Mouse (Mus musculus) thymus, postnatal 25 days (tissue): Measurements from ENCODE around the gene P3h1.

Experiments
- DNase-seq: peaks from one replicate; pipeline ENCODE4 v3.0.0; 2022

The P3h1 gene

DNA sequence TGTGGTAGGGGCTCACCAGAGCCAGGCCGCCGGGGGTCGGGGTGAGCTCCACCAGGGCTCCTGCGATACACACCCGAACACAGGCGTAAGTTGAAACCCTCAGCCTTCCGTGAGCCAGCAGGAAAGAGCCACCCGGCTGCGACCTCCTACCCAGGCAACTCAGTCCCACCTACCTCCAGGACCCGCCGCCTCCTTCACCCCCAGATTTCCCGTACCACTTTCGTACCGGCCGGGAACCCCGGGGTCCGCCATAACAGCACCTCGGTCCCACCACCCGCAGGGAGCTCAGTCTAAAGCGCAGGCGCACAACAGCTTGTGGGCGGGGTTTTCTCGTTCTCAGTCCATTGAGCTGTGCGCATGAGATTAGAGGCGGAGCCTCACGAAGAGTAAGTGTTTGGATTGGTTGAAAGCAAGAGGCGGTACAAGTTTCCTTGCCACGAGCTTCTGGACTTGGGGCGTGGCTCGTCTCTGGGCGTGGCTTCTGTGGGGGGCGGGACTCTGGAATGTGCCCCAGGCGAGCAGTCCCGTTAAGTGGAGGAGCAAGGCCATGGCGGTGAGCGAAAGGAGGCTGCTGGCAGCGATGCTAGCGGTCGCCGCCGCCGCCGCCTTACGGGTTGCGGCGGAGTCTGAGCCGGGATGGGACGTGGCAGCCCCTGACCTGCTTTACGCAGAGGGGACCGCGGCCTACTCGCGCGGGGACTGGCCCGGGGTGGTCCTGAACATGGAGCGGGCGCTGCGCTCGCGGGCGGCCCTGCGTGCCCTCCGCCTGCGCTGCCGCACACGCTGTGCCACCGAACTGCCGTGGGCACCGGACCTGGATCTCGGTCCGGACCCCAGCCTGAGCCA is at the start of gene P3h1, which contains the start of gene AU022252:
Gene P3h1 (plus strand): TSS at position 506 of the 846 bp plus-strand sequence.
Gene AU022252 (minus strand): TSS at position 303 of the 846 bp plus-strand sequence.
- DNase-seq, result peak; percentile 100

DNA sequence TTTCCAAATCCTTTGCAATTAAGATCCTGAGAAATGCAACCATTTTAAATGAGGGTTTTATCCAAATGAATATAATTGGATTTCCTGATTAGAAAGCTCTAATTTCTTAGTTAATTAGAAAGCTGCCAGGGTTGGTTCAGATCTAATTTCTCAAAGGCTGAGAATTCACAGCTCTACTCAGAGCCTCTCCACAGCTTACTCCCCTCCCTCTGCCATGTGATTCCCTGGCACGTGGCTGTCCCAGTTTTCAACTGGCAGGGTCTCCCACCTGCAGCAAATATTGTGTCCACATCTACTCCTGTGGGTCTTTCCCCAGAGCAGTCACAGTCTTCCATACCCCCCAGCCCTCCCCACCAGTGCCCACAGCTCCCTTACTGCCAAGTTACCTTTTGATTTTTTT is 49.2 kb upstream of the P3h1 start:
- DNase-seq, result no peak

DNA sequence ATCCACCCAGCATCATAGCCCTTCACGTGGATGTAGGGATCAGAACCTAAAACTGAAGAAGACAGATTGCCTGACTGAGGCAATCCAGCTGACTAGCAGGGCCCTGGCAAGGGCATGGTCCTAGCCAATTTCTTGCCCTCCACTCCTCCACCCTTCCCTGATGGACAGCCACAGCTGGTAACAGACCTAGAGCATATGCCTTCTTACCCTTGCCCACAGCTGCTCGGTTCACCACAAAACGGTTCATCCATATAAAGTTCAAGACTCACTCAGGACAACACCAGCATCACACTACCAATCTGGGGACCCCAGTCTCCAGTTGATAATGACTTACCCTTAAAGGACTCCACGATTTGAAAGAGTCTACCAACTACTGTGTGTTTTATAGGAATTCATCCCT is 46.9 kb upstream of the P3h1 start:
- DNase-seq, result no peak

DNA sequence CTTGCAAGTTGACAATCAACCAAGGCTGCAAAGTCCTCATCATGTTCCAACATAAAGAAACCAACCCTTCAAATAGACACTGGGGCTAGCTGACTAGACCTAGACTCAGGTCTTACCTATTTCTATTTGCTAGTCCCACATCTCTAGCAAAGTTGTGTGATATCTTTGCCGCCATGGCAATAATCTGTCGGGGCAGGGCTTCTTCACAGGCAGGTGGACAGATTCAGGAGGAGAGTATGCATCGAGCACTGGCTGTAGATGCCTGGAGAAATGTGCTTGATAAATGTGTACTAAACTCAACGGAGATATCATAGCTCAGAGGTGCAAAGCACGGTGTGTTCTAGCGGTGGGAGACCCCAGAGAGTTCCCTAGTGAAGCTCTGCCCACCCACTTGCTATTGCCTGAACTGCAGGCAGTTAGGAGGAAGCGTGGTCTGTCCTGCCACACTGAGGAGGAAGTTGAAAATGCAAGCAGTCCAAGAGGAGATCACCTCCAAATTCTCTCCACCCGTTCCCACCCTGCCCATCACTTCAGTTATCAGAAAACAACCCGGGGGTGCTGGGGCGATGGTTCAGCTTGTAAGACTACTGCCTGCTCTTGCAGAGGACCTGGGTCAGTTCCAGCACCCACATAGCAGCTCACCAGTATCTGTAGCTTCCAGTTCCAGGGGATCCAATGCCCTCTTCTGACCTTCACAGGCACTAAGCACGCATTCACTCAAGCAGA is 44.5 kb upstream of the P3h1 start:
- DNase-seq, result no peak

DNA sequence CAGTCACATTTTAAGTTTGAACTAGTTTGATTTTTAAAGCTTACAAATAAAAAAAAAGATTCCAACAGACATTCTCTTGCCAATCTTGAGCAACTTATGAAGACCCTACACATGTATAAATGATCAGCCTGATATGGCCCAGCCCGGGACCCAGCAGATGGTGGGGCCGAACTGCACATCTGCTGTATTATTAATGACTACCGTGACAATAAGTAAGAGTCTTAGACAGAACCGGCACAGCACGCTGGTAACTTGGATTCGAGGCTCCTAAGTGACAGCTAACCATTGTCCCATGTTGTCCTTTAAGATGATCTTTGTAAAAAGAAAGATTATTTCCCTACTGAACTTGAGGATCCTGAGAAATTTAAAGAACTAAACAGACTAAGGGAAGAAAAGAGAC is 43.3 kb upstream of the P3h1 start:
- DNase-seq, result no peak

DNA sequence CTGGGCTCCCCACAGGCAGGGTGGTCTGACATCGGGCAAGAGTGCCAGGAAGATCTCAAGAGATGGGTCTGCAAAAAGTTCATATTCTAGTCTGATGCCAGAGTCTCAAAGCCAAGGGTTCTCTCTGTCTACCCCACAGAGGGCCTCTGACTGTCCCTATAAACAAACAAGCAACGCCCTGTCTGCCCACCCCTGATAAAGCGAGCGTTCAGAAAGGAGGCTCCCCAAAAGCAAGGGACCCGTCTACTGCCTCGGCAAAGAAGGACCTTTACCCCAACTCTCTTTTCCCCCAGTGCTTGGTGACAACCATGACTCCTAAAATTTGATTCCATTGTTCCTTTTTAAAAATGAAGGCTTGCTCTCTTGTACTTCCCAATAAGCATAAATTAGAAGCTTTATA is 42.9 kb upstream of the P3h1 start, which contains the start of gene Ermap:
Gene Ermap (minus strand): TSS at position 148 of the 400 bp plus-strand sequence.
- DNase-seq, result no peak

DNA sequence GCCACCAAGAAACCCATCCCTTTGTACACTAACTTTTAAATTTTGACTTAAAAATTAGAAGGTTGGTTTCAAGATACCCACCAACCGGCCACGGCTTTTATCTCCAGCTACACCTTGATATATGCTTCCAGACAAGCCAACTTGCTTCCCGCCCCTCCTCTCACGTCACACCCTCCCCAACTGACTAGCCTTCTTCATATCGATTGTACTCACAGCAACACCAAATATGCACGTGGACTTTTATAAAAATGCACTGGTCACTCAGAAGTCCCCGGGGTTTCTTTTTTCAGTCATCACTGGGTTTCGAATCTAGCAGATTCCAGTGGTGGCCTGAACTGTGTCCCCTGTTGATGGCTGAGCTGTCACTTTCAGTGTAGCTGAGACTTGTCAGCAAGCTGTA is 42.1 kb upstream of the P3h1 start:
- DNase-seq, result no peak

DNA sequence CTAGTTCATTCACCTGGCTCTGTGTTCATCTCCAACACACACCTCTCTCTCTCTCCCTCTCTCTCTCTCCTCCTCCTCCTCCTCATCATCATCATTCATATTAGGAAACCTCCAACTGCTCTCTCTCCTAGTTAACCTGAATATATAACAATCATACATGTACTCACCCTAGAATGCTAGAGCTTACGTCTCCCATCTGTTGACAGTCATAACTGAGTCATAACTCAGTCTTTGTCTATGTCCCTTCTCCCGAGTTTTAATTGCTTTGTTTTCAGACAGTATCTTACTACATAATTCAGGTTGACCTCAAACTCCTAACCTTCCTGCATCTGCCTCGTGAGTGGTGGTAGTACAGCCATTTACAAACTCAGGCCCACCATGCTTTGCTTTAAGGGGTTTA is 41.4 kb upstream of the P3h1 start:
- DNase-seq, result no peak

DNA sequence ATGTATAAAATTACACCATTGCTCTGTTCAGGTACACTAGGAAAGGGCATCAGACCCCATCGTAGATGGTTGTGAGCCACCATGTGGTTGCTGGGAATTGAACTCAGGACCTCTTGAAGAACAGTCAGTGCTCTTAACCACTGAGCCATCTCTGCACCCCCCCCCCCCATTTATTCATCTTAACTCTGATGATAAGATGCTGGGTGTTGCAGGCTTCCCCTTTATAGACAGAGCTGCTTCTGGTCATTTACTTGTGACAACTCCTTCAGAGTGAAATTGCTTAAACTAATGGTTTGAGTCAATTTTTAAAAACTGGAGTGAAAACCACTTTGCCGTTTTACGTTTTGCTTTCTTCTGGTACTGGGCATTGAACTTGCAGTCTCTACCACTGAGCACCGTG is 40.0 kb upstream of the P3h1 start:
- DNase-seq, result no peak

DNA sequence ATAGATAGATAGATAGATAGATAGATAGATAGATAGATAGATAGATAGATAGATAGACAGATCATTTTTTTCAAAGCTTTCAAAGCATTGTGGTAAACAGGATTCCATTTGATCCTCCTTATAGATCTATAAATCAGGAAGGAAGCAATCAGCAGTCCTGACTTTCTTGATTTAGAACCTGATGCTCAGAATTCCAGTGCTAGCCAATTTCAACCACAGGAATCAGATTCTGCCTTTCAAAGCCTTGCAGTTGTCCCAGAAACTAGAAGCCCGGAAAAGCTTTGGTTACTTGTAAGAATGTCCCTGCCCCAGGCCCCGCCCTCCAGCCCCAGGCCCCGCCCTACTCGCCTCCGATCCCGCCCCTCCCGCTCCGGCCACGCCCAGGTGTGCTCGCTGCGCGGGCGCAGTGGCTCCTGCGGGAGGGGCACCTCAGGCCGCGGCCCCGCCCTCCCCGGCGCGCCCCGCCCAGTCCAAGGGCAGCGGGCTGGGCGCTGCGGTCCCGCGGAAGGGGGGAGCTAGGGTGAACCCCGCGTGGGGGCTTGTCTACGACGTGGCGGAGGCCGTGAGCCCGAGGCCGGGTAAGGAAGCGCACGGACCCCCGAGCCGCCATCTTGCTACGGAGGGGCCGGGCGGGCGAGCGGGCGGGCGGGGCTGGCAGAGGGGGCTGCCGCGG is 37.7 kb upstream of the P3h1 start, which contains the start of gene Svbp:
Gene Svbp (plus strand): TSS at position 398 of the 673 bp plus-strand sequence.
- DNase-seq, result peak; percentile 88

DNA sequence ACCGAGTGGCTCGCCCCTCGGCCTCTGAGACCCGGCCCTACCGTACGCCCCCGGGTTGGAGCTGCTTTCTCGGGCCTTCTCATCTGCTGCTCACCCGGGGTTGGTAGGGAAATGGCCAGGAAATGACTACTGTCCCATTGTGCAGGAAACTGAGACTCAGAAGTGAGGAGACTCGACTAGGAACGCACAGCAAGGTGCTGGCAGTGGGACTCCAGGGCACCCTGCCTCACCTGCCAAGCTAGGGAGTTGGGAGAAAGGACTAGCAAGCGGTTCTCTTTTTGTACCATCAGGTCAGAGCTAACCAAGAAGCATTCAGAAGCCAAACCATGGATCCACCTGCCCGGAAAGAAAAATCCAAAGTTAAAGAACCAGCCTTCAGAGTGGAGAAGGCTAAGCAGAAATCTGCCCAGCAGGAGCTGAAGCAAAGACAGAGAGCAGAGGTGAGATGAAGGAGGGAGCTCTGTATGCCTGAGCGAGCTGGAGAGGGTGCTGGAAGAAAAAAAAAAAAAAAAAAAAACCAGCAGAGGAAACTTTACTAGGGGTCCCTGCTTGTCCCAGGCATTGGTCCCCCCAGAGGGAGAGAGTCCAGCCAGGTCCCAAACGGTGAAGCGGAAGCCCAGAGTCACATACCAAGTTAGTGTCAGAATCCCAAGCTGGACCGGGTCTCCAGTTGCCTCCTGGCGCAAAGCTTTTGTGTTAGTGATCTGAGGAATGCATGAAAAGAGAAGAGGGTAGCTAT is 37.0 kb upstream of the P3h1 start:
- DNase-seq, result no peak

DNA sequence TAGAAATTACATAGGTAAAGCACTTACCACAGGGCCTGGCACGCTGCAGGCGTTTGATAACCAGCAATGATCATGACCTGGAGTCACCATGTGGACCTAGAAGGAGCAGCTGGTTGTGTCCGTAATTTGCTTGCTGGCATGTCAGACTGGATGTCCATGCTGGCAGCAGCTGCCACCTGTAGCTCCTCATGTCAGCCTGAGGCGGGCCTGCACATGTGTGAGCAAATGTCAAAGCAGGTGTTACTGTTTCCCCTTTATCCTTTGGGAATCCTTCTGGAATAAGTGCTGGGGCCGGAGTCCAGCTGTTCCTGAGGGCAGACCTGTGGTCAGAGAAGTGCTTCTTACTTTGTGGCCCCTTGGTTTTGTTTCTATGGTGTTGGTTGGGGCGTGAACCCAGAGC is 34.6 kb upstream of the P3h1 start:
- DNase-seq, result no peak

DNA sequence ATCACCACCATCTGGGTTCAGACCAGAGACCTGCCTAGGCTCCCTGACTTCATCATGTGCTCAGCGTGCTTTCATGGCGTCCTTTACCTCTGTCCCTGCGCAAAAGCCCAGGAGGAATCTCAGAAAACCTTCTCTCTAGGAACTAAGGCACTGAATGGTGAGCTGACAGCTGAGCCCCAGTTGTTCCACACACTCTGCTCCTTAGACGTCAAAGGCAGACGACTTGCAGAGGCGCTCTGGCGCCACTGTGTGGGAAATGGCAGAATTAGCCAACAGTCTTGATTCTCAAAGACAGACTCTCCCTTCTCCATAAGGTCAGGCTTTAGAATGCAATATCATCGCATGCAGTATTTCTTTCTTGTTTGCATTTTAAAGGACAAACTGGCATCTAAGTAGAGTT is 28.0 kb upstream of the P3h1 start:
- DNase-seq, result peak; percentile 59

DNA sequence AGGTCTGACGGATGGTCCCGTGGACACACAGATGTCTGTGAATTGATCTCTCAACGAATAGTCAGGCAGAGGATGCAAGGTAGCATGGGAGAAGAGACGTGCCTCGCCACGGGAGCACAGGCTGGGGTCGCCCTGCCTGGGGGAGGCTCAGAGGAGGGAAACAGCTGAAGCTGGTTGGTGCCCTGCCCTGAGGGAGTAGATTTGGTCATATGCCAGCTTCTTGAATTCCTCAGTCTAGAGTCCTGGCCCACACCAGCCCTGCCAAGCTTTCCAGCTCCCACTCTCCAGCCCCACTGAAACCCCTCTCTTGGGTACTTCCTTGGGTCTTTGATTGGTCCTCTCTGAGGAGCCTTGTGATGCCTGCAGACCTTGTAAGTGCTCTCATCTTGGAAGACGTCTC is 16.0 kb upstream of the P3h1 start:
- DNase-seq, result no peak

DNA sequence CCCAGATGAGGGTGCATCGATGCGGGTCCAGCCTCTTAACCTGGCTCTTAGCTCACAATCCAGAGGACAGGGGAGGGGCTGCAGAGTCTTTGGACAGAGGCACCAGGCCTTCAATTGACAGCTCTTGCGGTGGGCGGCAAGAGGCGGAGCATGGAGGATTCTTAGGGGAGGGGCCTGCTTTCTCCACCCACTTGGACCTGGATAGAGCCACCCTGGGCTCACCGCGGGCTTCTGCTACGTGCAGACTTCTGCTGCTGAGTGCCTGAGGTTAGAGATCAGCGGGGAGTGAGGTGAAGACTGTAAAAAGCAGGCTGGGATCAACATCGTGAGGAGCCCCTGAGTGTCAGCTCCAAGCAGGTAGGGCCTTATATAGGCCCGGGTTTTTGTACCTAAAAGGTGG is 14.5 kb upstream of the P3h1 start, which contains the start of gene Tmem269:
Gene Tmem269 (minus strand): TSS at position 49 of the 400 bp plus-strand sequence.
- DNase-seq, result no peak

DNA sequence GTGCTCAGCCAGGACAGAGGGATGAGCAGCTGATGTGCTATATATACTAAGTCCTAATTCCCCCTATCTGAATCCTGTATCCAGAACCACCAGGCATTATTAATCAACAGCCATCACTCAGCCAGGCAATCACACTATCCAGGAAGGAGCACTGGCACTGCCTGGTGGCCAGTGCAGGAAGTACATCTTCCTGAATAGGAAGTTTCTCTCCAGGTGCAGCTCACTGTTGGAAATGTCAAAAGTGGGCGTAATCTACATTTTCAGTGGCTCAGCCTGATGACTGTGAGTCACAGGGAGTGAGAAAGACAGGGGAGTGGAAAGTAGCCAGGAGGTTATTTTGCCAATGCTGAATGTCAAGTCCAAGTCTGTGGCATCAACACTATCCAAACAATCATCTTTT is 9.0 kb upstream of the P3h1 start:
- peak; percentile 11 for DNase-seq

DNA sequence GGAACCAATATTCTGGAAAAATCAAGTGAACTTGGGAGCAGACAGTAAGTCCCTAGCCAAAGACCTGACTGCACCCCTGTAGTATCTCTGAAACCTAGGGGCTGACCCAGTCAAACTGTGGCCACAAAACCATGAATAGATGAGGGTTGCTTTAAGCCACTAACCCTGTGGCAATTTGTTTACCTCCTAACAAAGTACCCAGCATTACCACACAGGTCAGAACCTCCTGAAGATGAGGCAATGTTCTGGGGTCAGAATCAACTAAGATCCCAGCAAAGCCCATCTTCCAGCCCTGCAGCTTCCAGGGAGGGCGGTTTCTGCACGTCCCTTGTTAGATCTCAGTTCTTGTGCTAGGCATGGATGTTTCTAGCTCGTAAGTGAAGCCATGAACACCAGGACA is 8.2 kb upstream of the P3h1 start:
- DNase-seq, result no peak

DNA sequence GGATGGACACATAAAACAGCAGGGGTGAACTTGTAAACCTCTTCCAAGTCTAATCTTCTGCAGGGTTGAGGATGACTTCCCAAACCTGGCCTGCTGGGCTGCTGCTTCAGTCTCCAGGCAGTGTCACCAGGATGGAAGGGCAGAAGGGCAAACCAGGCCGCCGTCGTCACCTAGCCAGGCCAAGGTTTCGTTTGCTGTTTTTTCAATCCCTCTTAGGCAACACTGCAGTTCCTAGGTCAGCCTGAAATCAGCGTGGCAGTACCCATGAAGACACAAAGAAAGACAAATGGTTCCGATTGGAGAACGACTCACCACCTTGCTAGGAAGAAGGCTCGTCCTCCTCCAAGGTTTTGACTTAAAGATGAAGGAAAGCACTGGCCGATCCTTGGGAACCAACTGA is 7.0 kb upstream of the P3h1 start:
- no peak for DNase-seq

DNA sequence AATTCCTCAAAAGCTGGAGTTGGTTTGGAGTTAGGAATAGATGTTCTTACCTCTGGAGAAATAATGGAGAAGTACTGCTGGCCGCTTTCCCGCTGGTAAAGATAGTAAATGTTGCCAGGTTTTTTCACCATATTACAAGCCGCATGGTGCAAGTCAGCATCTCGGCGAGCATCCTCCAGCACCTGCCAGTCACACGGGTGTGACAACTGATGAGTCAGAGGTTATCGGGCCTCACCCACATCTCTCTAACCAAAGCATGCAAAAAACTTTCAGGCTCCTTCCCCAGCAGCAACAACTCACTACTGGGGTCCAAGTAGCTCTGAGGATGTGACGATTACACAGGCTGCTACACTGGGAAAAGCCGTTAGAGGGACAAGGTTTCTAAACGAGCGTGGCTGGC is 6.0 kb upstream of the P3h1 start:
- no peak for DNase-seq

DNA sequence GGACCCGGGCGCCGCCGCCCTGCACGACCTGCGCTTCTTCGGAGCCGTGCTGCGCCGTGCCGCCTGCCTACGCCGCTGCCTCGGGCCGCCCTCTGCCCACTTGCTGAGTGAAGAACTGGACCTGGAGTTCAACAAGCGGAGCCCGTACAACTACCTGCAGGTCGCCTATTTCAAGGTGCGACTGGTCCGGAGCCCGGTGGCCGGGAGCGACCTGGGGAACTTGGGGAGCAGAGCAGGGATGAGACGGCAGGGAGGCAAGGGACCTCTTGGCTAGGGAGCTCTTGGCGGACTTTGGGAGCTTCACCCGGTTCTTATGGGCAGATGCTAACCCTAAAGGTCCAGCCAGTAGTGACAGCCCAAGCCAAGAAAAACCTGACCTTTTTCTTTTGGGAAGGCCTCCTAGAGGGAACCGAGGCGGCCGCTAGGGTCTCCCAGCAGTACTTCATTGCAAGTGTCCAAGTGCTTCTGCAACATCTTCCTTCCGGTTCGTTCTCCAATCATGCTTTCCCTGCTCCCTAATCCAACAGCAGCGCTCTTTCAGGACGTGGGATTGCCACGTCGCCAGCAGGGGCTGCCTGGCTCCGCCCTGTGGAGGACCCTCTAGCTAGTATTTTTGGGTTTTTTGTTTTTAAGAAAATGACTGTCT is 664 bp downstream of the P3h1 start:
- DNase-seq, result no peak

DNA sequence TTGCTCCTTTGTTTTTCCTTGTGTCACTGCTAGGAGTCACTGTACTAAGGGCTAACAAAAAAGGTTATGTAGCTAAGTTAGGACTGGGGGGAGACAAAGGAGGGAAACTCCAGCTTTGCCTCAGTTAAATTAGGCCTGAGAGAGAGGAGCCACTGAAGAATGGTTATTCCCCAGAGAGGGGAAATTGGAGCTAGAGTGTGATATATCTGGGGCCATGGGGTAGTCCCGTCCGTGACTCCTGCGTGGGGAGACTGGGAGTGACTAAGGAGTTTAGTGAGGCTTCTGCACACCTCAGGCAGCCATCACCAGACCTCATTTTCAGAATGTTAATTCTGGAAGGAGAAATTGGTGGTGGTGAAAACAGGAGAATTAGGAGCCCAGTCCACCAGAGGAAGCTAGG is 1.6 kb downstream of the P3h1 start:
- DNase-seq, result no peak

DNA sequence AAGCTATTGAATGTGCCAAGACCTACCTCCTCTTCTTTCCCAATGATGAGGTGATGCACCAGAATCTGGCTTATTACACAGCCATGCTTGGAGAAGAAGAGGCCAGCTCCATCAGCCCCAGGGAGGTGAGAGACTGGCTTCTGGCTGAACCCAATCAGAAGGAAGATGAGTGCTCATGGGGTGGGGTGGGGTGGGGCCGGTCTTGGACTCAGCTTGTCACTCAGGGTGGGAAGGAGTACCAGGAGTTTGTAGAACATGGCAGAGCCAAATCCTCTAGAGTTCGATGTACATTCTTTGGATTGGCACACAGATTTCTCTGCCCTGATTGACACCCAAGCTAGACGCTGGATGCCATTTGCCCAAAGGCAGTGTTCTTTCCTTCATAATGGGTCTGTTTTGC is 5.9 kb downstream of the P3h1 start:
- no peak for DNase-seq
